Mouse (Mus musculus): ENCODE results near the gene Lrrk2.

The Lrrk2 gene

DNA sequence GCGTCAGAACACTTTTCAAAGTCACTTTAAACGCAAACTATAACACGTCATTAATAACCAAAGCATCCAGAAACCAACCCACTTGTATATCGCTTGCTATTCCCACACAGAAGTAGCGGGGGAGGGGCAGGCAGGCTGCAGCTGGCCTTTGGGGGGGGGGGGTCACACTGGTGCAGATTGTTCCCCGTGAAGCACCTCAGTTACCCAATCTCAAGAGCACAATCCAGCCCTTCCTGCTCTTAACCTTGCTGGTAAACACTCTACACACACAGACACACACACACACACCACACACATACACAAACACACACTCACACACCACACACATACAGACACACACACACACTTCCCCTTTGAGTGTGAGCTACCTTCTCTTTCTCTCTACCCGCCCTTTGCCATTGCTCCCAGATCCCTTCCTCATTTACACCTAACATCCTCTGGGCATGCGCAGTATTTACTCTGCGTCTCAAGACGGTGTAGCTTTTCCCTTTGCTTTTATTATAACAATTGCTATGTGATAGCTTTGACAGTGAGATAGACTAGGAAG lies 8.3 kb upstream of the Lrrk2 start:
- TF ChIP-seq GATA4 (IDR thresholded peaks at IDR 0.05; ENCODE audit: insufficient replicate concordance, low read length) = no peak

DNA sequence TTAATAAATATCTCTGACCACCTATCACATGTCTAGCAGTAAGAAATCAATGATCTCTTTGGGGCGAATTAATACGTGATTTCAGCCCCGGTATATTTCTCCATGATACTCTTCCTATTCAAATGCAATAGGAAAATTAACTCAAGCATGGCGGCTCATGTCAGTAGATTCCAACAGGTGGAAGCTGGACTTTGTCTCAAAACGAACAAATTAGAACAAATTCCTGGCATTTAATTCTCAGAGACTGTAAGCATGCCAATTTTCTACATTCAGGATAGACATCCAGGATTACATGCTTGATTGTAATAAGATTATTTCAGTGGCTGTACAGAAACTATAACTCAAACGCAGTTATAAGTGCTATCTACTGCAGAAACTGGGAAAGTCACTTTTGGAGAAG lies 7.4 kb upstream of the Lrrk2 start:
- no peak for TF ChIP-seq GATA4 (IDR thresholded peaks at IDR 0.05; ENCODE audit: insufficient replicate concordance, low read length)

DNA sequence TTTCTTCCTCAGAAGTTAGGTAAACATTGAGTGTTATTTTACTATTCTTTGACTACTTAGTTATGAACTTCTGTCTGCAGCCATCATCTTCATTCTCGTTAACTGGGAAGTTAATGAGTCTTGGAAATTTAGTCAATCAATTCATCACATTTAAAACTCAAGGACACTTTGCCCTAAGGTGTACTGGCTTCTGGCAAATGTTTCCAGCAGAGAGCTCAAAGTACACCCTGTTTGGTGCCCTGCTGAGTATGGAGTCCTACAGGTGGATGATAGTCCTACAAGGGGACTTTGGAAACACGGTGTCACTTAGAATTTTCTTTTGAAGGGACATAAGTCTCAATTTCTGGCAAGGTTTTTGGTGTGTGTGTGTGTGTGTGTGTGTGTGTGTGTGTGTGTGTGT lies 1.8 kb upstream of the Lrrk2 start:
- no peak for TF ChIP-seq GATA4 (IDR thresholded peaks at IDR 0.05; ENCODE audit: insufficient replicate concordance, low read length)

DNA sequence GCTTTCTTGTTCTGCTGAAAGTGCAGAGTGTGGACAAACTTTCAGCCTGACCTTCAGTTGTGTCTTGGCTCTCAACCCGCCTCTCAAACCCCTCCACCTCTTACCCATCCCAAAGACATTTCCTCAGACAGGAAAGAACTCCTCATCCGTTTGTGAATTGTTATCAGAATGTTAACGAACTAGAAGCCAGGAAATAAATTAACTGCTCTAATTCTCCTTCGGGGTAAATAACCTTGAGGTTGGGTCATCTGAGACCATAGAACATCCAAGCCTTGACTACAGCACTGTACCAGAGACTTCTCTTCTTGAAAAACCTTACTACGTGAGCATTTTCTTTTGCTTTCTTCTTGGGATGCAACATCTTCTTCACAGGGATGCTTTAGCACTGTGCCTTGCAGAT lies 988 bp upstream of the Lrrk2 start:
- peak; percentile 51; the same call in 1 of the 2 replicates for TF ChIP-seq GATA4 (IDR thresholded peaks at IDR 0.05; ENCODE audit: insufficient replicate concordance, low read length)

DNA sequence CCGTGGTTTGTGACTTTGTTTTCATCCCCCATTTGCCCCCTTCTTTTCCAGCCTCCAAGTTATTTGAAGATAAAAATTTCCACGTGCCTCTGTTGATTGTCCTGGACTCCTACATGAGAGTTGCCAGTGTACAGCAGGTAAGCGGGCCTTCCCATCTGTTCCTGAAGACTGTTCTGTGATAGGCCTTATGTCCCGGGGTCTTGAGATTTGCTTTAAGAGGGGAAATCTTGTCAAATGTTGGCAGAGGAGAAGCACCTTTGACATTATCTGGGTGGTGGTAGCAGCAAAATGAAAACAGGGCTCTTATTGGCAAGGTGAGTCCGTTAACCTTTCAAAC lies 562 bp downstream of the Lrrk2 start:
- TF ChIP-seq GATA4 (IDR thresholded peaks at IDR 0.05; ENCODE audit: insufficient replicate concordance, low read length) = no peak

DNA sequence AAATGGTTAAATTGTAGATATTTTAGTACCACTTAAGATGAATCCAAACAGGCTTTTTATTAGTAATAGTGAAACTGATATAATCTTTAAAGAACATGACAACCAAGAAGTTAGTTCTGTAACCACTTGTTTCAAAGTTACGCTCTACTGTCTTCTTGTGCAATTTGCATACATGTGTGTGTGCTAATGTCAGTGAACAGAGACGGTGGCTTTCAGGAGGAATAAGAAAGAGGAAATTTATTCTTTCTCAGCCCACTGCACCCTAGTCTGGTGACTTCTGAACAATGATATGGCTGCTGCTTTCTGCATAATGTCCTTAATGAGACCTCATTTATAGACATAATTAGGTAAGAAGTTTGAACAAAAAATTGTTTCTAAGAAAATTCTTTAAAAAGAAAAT lies 7.1 kb downstream of the Lrrk2 start:
- TF ChIP-seq GATA4 (IDR thresholded peaks at IDR 0.05; ENCODE audit: insufficient replicate concordance, low read length) = no peak

DNA sequence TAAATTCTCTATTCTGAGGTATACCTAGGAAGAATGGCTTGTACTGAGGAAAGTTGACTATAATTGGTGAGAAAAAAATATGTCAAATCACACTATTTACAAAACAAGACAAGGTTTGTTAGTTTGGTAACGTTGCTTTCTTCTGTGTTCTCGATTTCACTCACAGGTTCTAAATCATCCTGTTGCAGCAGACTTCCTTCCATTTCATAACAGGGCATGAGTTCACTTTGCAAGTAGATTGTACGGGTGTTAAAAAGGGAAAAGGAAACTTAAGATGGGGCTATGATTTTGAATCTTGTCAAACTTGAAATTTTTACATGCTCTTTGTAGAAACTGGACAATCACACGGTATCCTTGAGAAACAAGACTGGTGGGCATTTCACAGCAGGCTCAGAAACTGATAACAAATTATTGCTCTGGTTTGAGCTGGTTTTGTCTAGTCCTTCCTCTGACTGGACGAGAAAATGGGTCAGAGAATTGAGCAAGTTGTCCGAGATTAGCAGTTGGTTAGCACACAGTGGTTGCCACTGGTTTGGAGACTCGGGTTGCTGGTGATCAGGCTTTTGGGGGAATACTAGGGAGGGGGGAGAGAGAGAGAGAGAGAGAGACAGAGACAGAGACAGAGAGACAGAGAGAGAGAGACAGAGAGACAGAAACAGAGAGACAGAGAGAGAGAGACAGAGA lies 13.0 kb downstream of the Lrrk2 start:
- TF ChIP-seq GATA4 (IDR thresholded peaks at IDR 0.05; ENCODE audit: insufficient replicate concordance, low read length) = no peak

DNA sequence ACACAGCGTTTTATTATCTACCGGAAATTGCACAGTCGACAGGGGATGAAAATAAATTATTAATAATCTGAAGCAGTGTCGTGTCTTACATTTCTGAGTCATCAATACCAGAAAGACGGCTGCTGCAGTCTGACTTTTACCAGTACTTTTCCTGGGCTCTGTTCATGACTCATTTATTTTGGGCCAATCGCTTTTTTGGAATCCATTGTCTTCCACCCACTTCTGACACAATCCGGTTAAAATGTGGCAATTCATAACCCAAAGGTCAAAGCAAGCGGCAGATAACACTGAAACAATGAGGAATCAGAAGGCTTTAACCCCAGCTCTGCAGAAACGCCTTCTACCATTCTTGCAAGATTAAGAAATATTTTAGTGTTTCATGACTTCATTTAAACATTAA lies 17.7 kb downstream of the Lrrk2 start:
- TF ChIP-seq GATA4 (IDR thresholded peaks at IDR 0.05; ENCODE audit: insufficient replicate concordance, low read length) = peak; percentile 55; the same call in 1 of the 2 replicates

DNA sequence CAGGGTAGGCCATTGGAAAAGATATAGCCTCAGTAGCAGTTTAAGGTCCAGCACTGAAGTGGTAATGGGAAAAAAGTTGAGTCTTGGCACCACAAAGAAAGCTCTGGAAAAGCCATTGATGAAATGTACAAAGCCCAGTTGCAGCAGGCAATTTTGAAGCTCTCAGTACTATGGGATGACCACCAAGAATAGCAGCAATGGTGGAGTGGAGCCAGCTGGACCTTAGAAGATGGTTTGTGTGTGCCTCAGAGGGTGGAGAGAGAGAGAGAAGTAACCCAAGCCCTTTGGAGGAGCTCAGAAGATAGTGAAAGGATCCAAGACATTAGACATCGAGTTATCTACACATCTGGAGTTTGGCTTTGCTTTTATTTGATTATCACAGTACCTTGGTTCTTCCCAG lies 20.1 kb downstream of the Lrrk2 start:
- TF ChIP-seq GATA4 (IDR thresholded peaks at IDR 0.05; ENCODE audit: insufficient replicate concordance, low read length) = no peak

DNA sequence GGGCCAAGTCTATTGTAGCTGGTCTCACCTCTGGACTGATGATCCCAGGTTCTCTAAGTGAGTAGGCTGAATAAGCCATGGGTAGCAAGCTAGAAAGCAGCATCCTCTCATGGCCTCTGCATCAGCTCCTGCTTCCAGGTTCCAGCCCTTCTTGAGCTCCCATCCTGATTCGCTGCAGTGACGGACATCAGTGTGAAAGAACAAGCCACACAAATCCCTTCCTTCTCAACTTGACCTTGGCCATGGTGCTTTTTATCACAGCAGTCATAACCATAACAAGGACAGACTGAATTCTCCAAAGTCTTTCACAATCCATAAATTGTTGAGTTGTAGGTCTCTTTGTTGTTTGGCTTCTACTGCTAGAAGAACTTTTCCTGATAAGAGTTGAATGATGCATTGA lies 20.9 kb downstream of the Lrrk2 start:
- TF ChIP-seq GATA4 (IDR thresholded peaks at IDR 0.05; ENCODE audit: insufficient replicate concordance, low read length) = no peak

DNA sequence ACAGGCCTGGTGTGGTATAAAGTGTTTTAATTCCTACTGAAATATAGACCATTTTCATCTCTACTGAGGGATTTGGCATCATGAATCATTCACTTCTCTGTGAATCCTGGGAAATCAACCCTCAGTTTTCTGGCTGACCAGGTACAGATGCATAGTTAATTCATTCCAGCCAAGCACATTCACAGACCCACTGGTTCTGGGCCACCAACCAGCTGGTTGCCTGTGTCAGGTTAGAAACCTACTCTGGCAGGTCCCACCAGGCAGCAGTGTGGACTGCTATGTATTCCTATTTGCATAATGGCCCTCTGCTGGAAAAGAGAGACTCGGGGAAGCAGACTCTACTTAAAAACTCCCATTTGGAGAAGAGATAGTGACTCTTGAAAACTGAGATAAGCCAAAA lies 27.9 kb downstream of the Lrrk2 start:
- no peak for TF ChIP-seq GATA4 (IDR thresholded peaks at IDR 0.05; ENCODE audit: insufficient replicate concordance, low read length)

DNA sequence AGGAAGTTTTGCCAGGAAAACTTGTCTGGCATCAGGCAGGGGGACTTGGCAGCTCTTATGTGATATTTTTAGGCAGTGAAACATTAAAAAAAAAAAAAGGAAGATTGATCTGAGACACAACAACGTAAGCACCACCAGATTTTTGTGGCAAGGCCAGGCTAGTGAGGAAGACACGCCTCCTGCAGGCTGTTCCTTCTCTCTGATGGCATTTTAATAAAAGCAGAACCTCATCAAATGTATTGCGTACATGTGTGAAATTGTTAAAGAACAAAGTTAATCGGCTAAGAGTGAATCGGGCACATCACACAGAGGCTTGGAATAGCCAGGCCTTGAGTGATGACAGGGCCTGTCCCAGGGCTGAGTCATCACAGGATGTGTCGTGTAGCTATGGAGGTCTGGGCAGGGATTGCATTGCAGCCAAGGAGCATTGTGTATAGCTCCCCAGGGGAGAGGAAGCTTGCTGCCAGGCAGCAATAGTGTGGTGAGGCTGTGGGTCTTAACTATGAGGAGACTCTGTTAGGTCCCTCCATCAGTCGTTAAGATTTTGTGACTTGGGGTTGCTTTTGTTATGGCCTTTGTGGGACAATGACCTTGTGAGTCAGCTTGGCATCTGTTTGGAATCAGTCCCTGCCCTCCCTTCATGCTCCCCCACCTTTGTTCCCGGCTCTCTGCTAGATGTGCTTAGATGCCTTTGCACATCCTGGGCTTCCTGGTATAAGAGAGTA lies 30.2 kb downstream of the Lrrk2 start:
- no peak for TF ChIP-seq GATA4 (IDR thresholded peaks at IDR 0.05; ENCODE audit: insufficient replicate concordance, low read length)

DNA sequence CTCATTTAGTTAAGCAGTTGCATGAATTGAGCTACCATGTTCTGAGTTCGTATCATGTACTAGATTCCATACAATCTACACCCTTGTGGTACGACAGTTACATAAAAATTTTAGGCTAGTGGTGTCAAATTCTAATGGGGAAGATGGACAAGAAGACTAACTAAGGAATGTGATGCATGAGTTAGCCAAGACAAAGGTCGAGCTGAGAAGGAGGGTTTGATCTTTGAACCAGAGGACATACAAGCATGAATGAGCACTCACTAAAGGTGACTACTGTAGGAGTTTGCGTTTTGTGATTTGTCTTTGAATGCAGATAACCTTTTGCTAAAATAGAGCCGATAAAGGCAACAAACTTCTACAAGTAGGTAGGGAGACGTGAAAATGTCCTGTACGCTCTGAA lies 31.1 kb downstream of the Lrrk2 start:
- no peak for TF ChIP-seq GATA4 (IDR thresholded peaks at IDR 0.05; ENCODE audit: insufficient replicate concordance, low read length)

DNA sequence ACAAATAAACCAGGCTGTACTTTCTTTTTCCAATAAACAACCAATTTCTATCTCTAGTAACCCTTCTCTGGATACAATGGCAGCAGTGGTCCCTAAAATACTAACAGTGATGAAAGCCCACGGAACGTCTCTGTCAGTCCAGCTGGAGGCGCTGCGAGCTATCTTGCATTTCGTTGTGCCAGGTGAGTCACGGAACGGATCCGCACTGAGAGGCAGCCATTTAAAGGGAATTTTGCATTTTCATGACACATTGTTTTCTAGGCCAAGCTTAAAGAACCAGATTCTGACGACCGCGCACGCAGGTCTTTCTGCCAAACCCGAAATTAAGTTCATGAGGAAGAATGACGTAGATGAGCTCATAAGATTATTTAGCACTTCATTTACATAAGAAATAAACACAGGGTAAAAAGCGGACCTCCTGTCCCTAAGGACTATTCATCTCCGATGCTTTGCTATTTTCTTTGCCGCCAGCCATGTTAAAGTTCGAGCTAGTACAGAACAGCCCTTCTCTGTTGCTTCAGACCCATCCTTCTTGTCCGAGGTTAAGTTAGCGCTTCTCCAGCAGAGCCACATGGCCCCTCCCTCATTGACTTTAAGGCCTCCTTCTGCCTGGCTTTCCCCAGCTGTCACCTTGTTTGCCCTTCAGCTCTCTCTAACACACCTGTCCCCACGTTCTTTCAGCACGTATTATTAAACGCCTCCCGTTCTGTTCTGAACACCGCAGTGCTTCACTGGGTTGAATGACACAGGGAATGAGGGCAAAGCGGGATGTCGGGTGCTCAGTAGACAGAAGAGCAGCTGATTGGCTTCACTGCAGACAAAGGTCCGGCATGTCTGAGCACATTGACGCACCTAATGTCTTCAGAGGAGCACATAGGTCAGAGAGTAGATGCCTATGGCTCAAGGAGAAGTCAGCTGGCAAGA lies 36.5 kb downstream of the Lrrk2 start:
- no peak for TF ChIP-seq GATA4 (IDR thresholded peaks at IDR 0.05; ENCODE audit: insufficient replicate concordance, low read length)

DNA sequence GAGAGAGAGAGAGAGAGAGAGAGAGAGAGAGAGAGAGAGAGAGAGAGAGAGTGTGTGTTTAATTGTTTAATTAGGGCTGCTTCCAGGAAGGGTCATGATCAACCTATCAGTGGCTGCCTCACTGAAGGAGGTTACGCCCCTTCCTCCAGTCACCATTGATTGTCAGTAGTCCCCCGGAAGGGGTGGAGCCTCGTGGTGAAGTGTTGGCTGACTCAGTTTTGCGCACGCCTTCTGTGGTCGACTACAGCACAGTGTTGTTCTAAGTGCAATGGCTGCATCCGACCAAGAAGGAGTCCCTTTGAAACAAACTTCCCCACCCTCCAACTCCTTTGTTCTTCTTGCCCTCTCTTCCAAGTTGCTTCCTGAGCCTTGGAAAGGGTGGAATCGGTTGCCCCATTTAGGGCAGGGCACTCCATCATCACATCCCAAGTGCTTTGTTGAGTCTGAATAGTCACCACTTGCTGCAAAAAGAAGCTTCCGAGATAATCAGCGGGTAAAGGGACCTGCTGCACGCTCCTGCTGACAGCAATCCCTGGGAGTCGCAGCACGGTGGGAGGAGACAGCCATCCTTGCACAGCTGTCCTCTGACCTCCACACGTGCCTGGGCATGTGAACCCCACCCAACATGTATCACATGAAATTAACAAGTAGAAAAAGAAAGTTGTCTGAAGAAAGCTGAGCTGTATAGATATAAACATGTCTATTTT lies 62.4 kb downstream of the Lrrk2 start:
- TF ChIP-seq GATA4 (IDR thresholded peaks at IDR 0.05; ENCODE audit: insufficient replicate concordance, low read length) = no peak

Measured in liver, adult (tissue).